ENCODE assay signal across 16 mouse cellular contexts in genomic region chr4:109857851-109858250, GRCm38 (mm10).
"Had no signal": no experiment of that assay in that cellular context is flagged by ENCODE, and none has a peak within 500 bp of the region (broad histone marks: within the 10 kb centered on the region; RNA-seq: fewer than 3 reads in every experiment).

No protein-coding gene starts in this region.

- H3K4me2 ChIP-seq: lung, embryonic 15.5 days; midbrain, embryonic 15.5 days; neural tube, embryonic 12.5 days; stomach, embryonic 15.5 days had no signal

- H3K9ac ChIP-seq: liver, postnatal 0 days; lung, embryonic 15.5 days; midbrain, embryonic 12.5 days; midbrain, embryonic 15.5 days; neural tube, embryonic 12.5 days; stomach, embryonic 15.5 days had no signal

- H3K27ac ChIP-seq: lung, embryonic 15.5 days; macrophage; midbrain, embryonic 15.5 days; neural tube, embryonic 12.5 days; stomach, postnatal 0 days had no signal

- H3K9me3 ChIP-seq: lung, embryonic 15.5 days; midbrain, embryonic 12.5 days; midbrain, embryonic 15.5 days; neural tube, embryonic 12.5 days; stomach, embryonic 15.5 days had no signal

- H3K27me3 ChIP-seq: lung, embryonic 15.5 days; midbrain, embryonic 15.5 days; neural tube, embryonic 12.5 days; stomach, embryonic 15.5 days had no signal

- H3K4me3 ChIP-seq: lung, embryonic 15.5 days; midbrain, embryonic 12.5 days; midbrain, embryonic 15.5 days; neural tube, embryonic 12.5 days; stomach, embryonic 15.5 days had no signal

- H3K36me3 ChIP-seq: lung, embryonic 15.5 days; midbrain, embryonic 12.5 days; midbrain, embryonic 15.5 days; neural tube, embryonic 12.5 days; stomach, embryonic 15.5 days had no signal

- ATAC-seq: liver, postnatal 0 days; lung, postnatal 0 days; midbrain, embryonic 15.5 days had no signal

- DNase-seq: liver, postnatal 0 days; lung, adult 2 months; lung, postnatal 14 days; lung, postnatal 36 days; right cerebral cortex, postnatal 14 days; thymus, adult 2 months; thymus, postnatal 25 days; thymus, postnatal 4 days had no signal
